Mouse (Mus musculus) embryonic facial prominence, embryonic 13.5 days (tissue): ENCODE measurements around the gene Nfe2l1. TPM values are rescaled to one million over a fixed set of nuclear protein-coding genes. Genes with fewer than 3 reads are reported as not detected.

Source experiments
- ATAC-seq: fragments of 200-750 bp; cut with Nextera tagmentation; 2 replicates; pipeline ENCODE4 v1.8.0; 2017; ENCODE audit warnings: low read depth; ENCODE audit not compliant: insufficient number of reproducible peaks, insufficient read depth, low FRiP score, low TSS enrichment
- H3K27ac ChIP-seq: fragments of 300-500 bp; sonication (generic); 2 replicates; pipeline ENCODE4 v1.5.1; 2015; ENCODE audit warnings: moderate library complexity, mild to moderate bottlenecking, inconsistent platforms
- H3K27me3 ChIP-seq: fragments of 300-500 bp; sonication (generic); 2 replicates; pipeline ENCODE4 v1.6.1; 2015; ENCODE audit warnings: mild to moderate bottlenecking, inconsistent platforms
- H3K36me3 ChIP-seq: fragments of 300-500 bp; sonication (generic); 2 replicates; pipeline ENCODE4 v1.6.1; 2015; ENCODE audit warnings: mild to moderate bottlenecking, inconsistent platforms
- H3K4me1 ChIP-seq: fragments of 300-500 bp; sonication (generic); 2 replicates; pipeline ENCODE4 v1.6.1; 2015; ENCODE audit warnings: inconsistent platforms
- H3K4me2 ChIP-seq: fragments of 300-500 bp; sonication (generic); 2 replicates; pipeline ENCODE4 v1.6.1; 2015; ENCODE audit warnings: moderate library complexity, mild to moderate bottlenecking, inconsistent platforms
- H3K4me3 ChIP-seq: fragments of 300-500 bp; sonication (generic); 2 replicates; pipeline ENCODE4 v1.5.1; 2015; ENCODE audit warnings: mild to moderate bottlenecking, inconsistent platforms
- H3K9ac ChIP-seq: fragments of 300-500 bp; sonication (generic); 2 replicates; pipeline ENCODE4 v1.6.1; 2015; ENCODE audit warnings: mild to moderate bottlenecking, inconsistent platforms
- H3K9me3 ChIP-seq: fragments of 300-500 bp; sonication (generic); 2 replicates; pipeline ENCODE4 v1.6.1; 2016; ENCODE audit warnings: inconsistent platforms
- WGBS: fragments of 180-500 bp; shearing (Covaris S2); methylation state at CpG from one replicate; pipeline ENCODE4 v1.1.7; 2015; ENCODE audit warnings: mixed read lengths; 5-methylcytosine and 5-hydroxymethylcytosine counted together
- polyA plus RNA-seq: library from polyadenylated mRNA; unstranded; fragments of >200 nt; fragmentation: Nextera tagmentation; extraction: Ambion mirVana; gene quantifications from 2 replicates; pipeline ENCODE4 v1.2.1, GENCODE M21; 2015

Gene Nfe2l1
- polyA plus RNA-seq, 1 experiment from 2014 or later, result 61.7 TPM

GRCm38 (mm10) chr11:96828881-96829280 lies 887 bp downstream of the Nfe2l1 start:
- Histone ChIP-seq H3K4me2 (peak overlapping the region; percentile 97), H3K4me3 (peak overlapping the region; percentile 90), H3K27me3 (no peaks in the 10 kb centered on the region), H3K36me3 (peaks cover 19% of the 10 kb centered on the region), H3K27ac (peak overlapping the region; percentile 97), H3K4me1 (peaks cover 55% of the 10 kb centered on the region), H3K9ac (peak overlapping the region; percentile 92), H3K9me3 (no peaks in the 10 kb centered on the region)
- ATAC-seq, result no peak
- WGBS, result 14% methylated on average over 10 of the region's 10 CpGs

GRCm38 (mm10) chr11:96827917-96828316 lies 1.9 kb downstream of the Nfe2l1 start:
- peaks cover 19% of the 10 kb centered on the region for H3K36me3 ChIP-seq
- 83% methylated on average over 9 of the region's 9 CpGs for WGBS
- peak overlapping the region; percentile 97 for H3K4me2 ChIP-seq
- no peak overlapping the region for H3K27ac ChIP-seq
- ATAC-seq, result no peak
- H3K4me1 ChIP-seq, result peaks cover 65% of the 10 kb centered on the region
- H3K27me3 ChIP-seq, result no peaks in the 10 kb centered on the region
- no peaks in the 10 kb centered on the region for H3K9me3 ChIP-seq
- H3K9ac ChIP-seq, result peak overlapping the region; percentile 44; the same call in 1 of the 2 replicates
- H3K4me3 ChIP-seq, result peak overlapping the region; percentile 18; the same call in 1 of the 2 replicates

- WGBS, result 78% methylated on average over 12 of the region's 12 CpGs
- Histone ChIP-seq H3K4me1 (peaks cover 69% of the 10 kb centered on the region), H3K27me3 (no peaks in the 10 kb centered on the region), H3K4me2 (peak overlapping the region; percentile 97), H3K9me3 (no peaks in the 10 kb centered on the region), H3K36me3 (peaks cover 22% of the 10 kb centered on the region), H3K9ac (peak overlapping the region; percentile 44; the same call in 1 of the 2 replicates), H3K27ac (peak overlapping the region; percentile 28; the same call in 1 of the 2 replicates), H3K4me3 (peak overlapping the region; percentile 17)
- ATAC-seq, result no peak
Measured at GRCm38 (mm10) chr11:96827062-96827581, 2.6 kb downstream of the Nfe2l1 start.

GRCm38 (mm10) chr11:96826481-96826880 lies 3.3 kb downstream of the Nfe2l1 start:
- H3K9ac ChIP-seq, result peak overlapping the region; percentile 55; the same call in 1 of the 2 replicates
- peaks cover 69% of the 10 kb centered on the region for H3K4me1 ChIP-seq
- H3K36me3 ChIP-seq, result peaks cover 29% of the 10 kb centered on the region
- H3K27ac ChIP-seq, result peak overlapping the region; percentile 39
- H3K4me2 ChIP-seq, result peak overlapping the region; percentile 97
- H3K4me3 ChIP-seq, result peak overlapping the region; percentile 17
- no peak for ATAC-seq
- no peaks in the 10 kb centered on the region for H3K9me3 ChIP-seq
- WGBS, result 79% methylated on average over 2 of the region's 2 CpGs
- no peaks in the 10 kb centered on the region for H3K27me3 ChIP-seq

GRCm38 (mm10) chr11:96824783-96825495 lies 4.8 kb downstream of the Nfe2l1 start:
- Histone ChIP-seq H3K36me3 (peaks cover 44% of the 10 kb centered on the region), H3K27me3 (no peaks in the 10 kb centered on the region), H3K9me3 (no peaks in the 10 kb centered on the region), H3K9ac (peak overlapping the region; percentile 76), H3K4me3 (peak overlapping the region; percentile 55; the same call in 1 of the 2 replicates), H3K4me2 (peak overlapping the region; percentile 97), H3K4me1 (peaks cover 64% of the 10 kb centered on the region), H3K27ac (peak overlapping the region; percentile 89)
- no peak for ATAC-seq
- 42% methylated on average over 7 of the region's 7 CpGs for WGBS

- H3K4me1 ChIP-seq, result peaks cover 64% of the 10 kb centered on the region
Measured at GRCm38 (mm10) chr11:96823880-96824782, 5.6 kb downstream of the Nfe2l1 start.

GRCm38 (mm10) chr11:96823471-96823837 lies 6.3 kb downstream of the Nfe2l1 start:
- H3K9ac ChIP-seq, result peak overlapping the region; percentile 76
- peak overlapping the region; percentile 97 for H3K4me2 ChIP-seq
- H3K27ac ChIP-seq, result peak overlapping the region; percentile 89
- H3K27me3 ChIP-seq, result no peaks in the 10 kb centered on the region
- WGBS, result 8% methylated on average over 13 of the region's 13 CpGs
- peaks cover 59% of the 10 kb centered on the region for H3K36me3 ChIP-seq
- peak overlapping the region; percentile 55 for H3K4me3 ChIP-seq
- no peak for ATAC-seq
- no peaks in the 10 kb centered on the region for H3K9me3 ChIP-seq
- H3K4me1 ChIP-seq, result peaks cover 58% of the 10 kb centered on the region

More at GRCm38 (mm10) chr11:96823880-96824782, 5.6 kb downstream of the Nfe2l1 start:
- H3K4me3 ChIP-seq, result peak overlapping the region; percentile 55
- peaks cover 52% of the 10 kb centered on the region for H3K36me3 ChIP-seq
- peak overlapping the region; percentile 89 for H3K27ac ChIP-seq
- peak overlapping the region; percentile 76 for H3K9ac ChIP-seq
- peak overlapping the region; percentile 97 for H3K4me2 ChIP-seq
- 1% methylated on average over 26 of the region's 26 CpGs for WGBS
- H3K27me3 ChIP-seq, result no peaks in the 10 kb centered on the region
- no peaks in the 10 kb centered on the region for H3K9me3 ChIP-seq
- ATAC-seq, result peak; percentile 88

GRCm38 (mm10) chr11:96822675-96823470 lies 6.9 kb downstream of the Nfe2l1 start:
- H3K4me1 ChIP-seq, result peaks cover 53% of the 10 kb centered on the region
- peak overlapping the region; percentile 89 for H3K27ac ChIP-seq
- H3K4me3 ChIP-seq, result peak overlapping the region; percentile 55
- peak overlapping the region; percentile 76 for H3K9ac ChIP-seq
- H3K27me3 ChIP-seq, result no peaks in the 10 kb centered on the region
- 38% methylated on average over 4 of the region's 4 CpGs for WGBS
- H3K4me2 ChIP-seq, result peak overlapping the region; percentile 97
- H3K9me3 ChIP-seq, result no peaks in the 10 kb centered on the region
- ATAC-seq, result no peak
- peaks cover 65% of the 10 kb centered on the region for H3K36me3 ChIP-seq

- Histone ChIP-seq H3K9ac (no peak overlapping the region), H3K9me3 (no peaks in the 10 kb centered on the region), H3K4me3 (no peak overlapping the region), H3K4me2 (no peak overlapping the region), H3K27me3 (no peaks in the 10 kb centered on the region), H3K36me3 (peaks cover 65% of the 10 kb centered on the region), H3K27ac (no peak overlapping the region), H3K4me1 (peaks cover 44% of the 10 kb centered on the region)
- ATAC-seq, result no peak
- WGBS, result 92% methylated on average over 10 of the region's 10 CpGs
Measured at GRCm38 (mm10) chr11:96821956-96822355, 7.8 kb downstream of the Nfe2l1 start.

GRCm38 (mm10) chr11:96818128-96818710 lies 11.5 kb downstream of the Nfe2l1 start:
- Histone ChIP-seq H3K4me1 (peaks cover 7% of the 10 kb centered on the region), H3K4me3 (no peak overlapping the region), H3K9ac (no peak overlapping the region), H3K27ac (no peak overlapping the region), H3K27me3 (no peaks in the 10 kb centered on the region), H3K4me2 (no peak overlapping the region), H3K36me3 (peaks cover 83% of the 10 kb centered on the region), H3K9me3 (no peaks in the 10 kb centered on the region)
- ATAC-seq, result no peak
- 84% methylated on average over 8 of the region's 8 CpGs for WGBS
